Mouse (Mus musculus) G1E (cell line): ENCODE measurements around the gene Mylip. TPM values are rescaled to one million over a fixed set of nuclear protein-coding genes. Genes with fewer than 3 reads are reported as not detected.

Experiments
- ATAC-seq: 2 replicates; pipeline ENCODE4 v1.8.0; 2016; ENCODE audit warnings: mild to moderate bottlenecking; ENCODE audit not compliant: insufficient number of reproducible peaks, poor library complexity, low FRiP score, severe bottlenecking; ENCODE audit errors: extremely low read depth
- DNase-seq: peaks from one replicate; pipeline ENCODE4 v3.0.0; 2012; ENCODE audit warnings: low spot score
- H3K27me3 ChIP-seq: 2 replicates; pipeline ENCODE4 v1.6.1; 2012; ENCODE audit warnings: mild to moderate bottlenecking, low read length, inconsistent platforms; ENCODE audit not compliant: insufficient read depth
- H3K36me3 ChIP-seq: replicated peaks from 2 replicates; pipeline ENCODE3; 2012; ENCODE audit warnings: mild to moderate bottlenecking, inconsistent platforms
- H3K4me1 ChIP-seq: 2 replicates; pipeline ENCODE4 v1.6.1; 2012; ENCODE audit warnings: low read depth, low read length, inconsistent platforms, mixed read lengths; ENCODE audit not compliant: insufficient read depth
- H3K4me3 ChIP-seq: 2 replicates; pipeline ENCODE4 v1.5.1; 2012; ENCODE audit warnings: low read depth, mild to moderate bottlenecking, inconsistent platforms, low read length, moderate library complexity, mixed read lengths
- H3K9me3 ChIP-seq: replicated peaks from 2 replicates; pipeline ENCODE4 v1.6.1; 2012; ENCODE audit warnings: inconsistent platforms
- CTCF ChIP-seq: IDR thresholded peaks from 2 replicates; pipeline ENCODE4 v1.5.1; 2012; ENCODE audit warnings: low read depth, low read length, inconsistent platforms, mixed read lengths
- GATA1 ChIP-seq: IDR thresholded peaks from 2 replicates; pipeline ENCODE4 v1.6.1; 2012; ENCODE audit warnings: borderline replicate concordance, low read length, inconsistent platforms, mixed read lengths
- GATA2 ChIP-seq: IDR thresholded peaks from 2 replicates; pipeline ENCODE4 v1.6.1; 2012; ENCODE audit warnings: low read depth, low read length, inconsistent platforms, borderline replicate concordance
- POLR2AphosphoS5 ChIP-seq: IDR thresholded peaks from 2 replicates; pipeline ENCODE4 v1.6.1; 2012; ENCODE audit warnings: low read depth, low read length, inconsistent platforms; ENCODE audit not compliant: insufficient replicate concordance
- TAL1 ChIP-seq: conservative IDR thresholded peaks from 2 replicates; pipeline ENCODE4 v1.6.1; 2012; ENCODE audit warnings: low read depth, low read length, inconsistent platforms, mixed read lengths
- polyA plus RNA-seq: library from polyadenylated mRNA; stranded (reverse); fragments of >175 nt; gene quantifications from 2 replicates; pipeline ENCODE4 v1.2.3, GENCODE M21; 2012
- total RNA-seq, 2 experiments: library from RNA; stranded (forward) in 1 of 2; stranded (reverse) in 1 of 2; fragments of 200-1000 nt in 1 of 2; fragments of >200 nt in 1 of 2; fragmentation: Nextera tagmentation in 1 of 2; gene quantifications; 2 replicates each; pipeline ENCODE4 v1.2.3; 2014 to 2017

Mylip gene
- total and polyA plus RNA-seq, 3 experiments: 0.03 to 0.68 (median 0.33) TPM

GRCm38 (mm10) chr13:45354824-45355223 is 34.7 kb upstream of the Mylip start:
- H3K4me3 ChIP-seq: no peak overlapping the region
- H3K9me3 ChIP-seq: no peaks in the 10 kb centered on the region
- DNase-seq (no peak), ATAC-seq (no peak)
- TF ChIP-seq GATA1 (no peak), CTCF (no peak), GATA2 (no peak), POLR2AphosphoS5 (no peak), TAL1 (no peak)
- peaks cover 9% of the 10 kb centered on the region; the same call in 1 of the 2 replicates for H3K27me3 ChIP-seq
- no peaks in the 10 kb centered on the region for H3K4me1 ChIP-seq
- no peaks in the 10 kb centered on the region for H3K36me3 ChIP-seq

- no peaks in the 10 kb centered on the region for H3K4me1 ChIP-seq
- DNase-seq (no peak), ATAC-seq (no peak)
- peaks cover 8% of the 10 kb centered on the region; the same call in 1 of the 2 replicates for H3K27me3 ChIP-seq
- no peak for TF ChIP-seq CTCF
- TF ChIP-seq TAL1: no peak
- no peak for TF ChIP-seq GATA1
- no peak for TF ChIP-seq POLR2AphosphoS5
- TF ChIP-seq GATA2: no peak
- no peaks in the 10 kb centered on the region for H3K9me3 ChIP-seq
- no peak overlapping the region for H3K4me3 ChIP-seq
- H3K36me3 ChIP-seq: no peaks in the 10 kb centered on the region
Measured at GRCm38 (mm10) chr13:45358208-45358607, 31.3 kb upstream of the Mylip start.

- Histone ChIP-seq H3K27me3 (peaks cover 5% of the 10 kb centered on the region; the same call in 1 of the 2 replicates), H3K4me3 (no peak overlapping the region), H3K4me1 (no peaks in the 10 kb centered on the region), H3K9me3 (no peaks in the 10 kb centered on the region), H3K36me3 (no peaks in the 10 kb centered on the region)
- TF ChIP-seq GATA2 (no peak), GATA1 (no peak), TAL1 (no peak), CTCF (no peak), POLR2AphosphoS5 (no peak)
- ATAC-seq (peak; percentile 54), DNase-seq (no peak)
Measured at GRCm38 (mm10) chr13:45358676-45359323, 30.7 kb upstream of the Mylip start.

GRCm38 (mm10) chr13:45365788-45366187 is 23.8 kb upstream of the Mylip start:
- H3K4me3 ChIP-seq: no peak overlapping the region
- TF ChIP-seq POLR2AphosphoS5 (no peak), GATA2 (no peak), TAL1 (no peak), GATA1 (no peak), CTCF (no peak)

GRCm38 (mm10) chr13:45371673-45372072 is 17.9 kb upstream of the Mylip start:
- Histone ChIP-seq H3K4me1 (no peaks in the 10 kb centered on the region), H3K36me3 (no peaks in the 10 kb centered on the region), H3K27me3 (peaks cover 3% of the 10 kb centered on the region; the same call in 1 of the 2 replicates), H3K9me3 (no peaks in the 10 kb centered on the region), H3K4me3 (no peak overlapping the region)
- ATAC-seq (no peak), DNase-seq (no peak)
- TF ChIP-seq GATA2 (no peak), TAL1 (no peak), CTCF (no peak), POLR2AphosphoS5 (no peak), GATA1 (no peak)

More at GRCm38 (mm10) chr13:45365788-45366187, 23.8 kb upstream of the Mylip start:
- Histone ChIP-seq H3K4me1 (no peaks in the 10 kb centered on the region), H3K27me3 (peaks cover 5% of the 10 kb centered on the region; the same call in 1 of the 2 replicates), H3K36me3 (no peaks in the 10 kb centered on the region), H3K9me3 (no peaks in the 10 kb centered on the region)
- DNase-seq: no peak
- no peak for ATAC-seq

- Histone ChIP-seq H3K36me3 (no peaks in the 10 kb centered on the region), H3K4me3 (no peak overlapping the region), H3K27me3 (peaks cover 4% of the 10 kb centered on the region; the same call in 1 of the 2 replicates), H3K4me1 (no peaks in the 10 kb centered on the region), H3K9me3 (no peaks in the 10 kb centered on the region)
- DNase-seq (no peak), ATAC-seq (no peak)
- no peak for TF ChIP-seq TAL1
- TF ChIP-seq POLR2AphosphoS5: no peak
- TF ChIP-seq GATA2: no peak
- TF ChIP-seq GATA1: no peak
- no peak for TF ChIP-seq CTCF
Measured at GRCm38 (mm10) chr13:45372456-45372855, 17.1 kb upstream of the Mylip start.
